Mouse (Mus musculus) cerebellum, postnatal 25 days (tissue): ENCODE measurements at regions not wholly inside any gene's neighbourhood (a gene's known extent, or its start where the extent isn't known, plus 50 kb on each side); places are given as distances from the start of the nearest gene placed in this dataset.
A peak's percentile ranks its signal among the peaks of the same experiment; 100 is the strongest.
"Not testable (repeated sequence)": the region's sequence is repeated elsewhere in the genome, so short reads cannot be mapped to it uniquely, and the experiment has no call there.

Experiments used
- DNase-seq, 2 experiments: peaks; one replicate each; pipeline ENCODE4 v3.0.0; 2021; ENCODE audit warnings: mixed read lengths in 2 of 2

DNA sequence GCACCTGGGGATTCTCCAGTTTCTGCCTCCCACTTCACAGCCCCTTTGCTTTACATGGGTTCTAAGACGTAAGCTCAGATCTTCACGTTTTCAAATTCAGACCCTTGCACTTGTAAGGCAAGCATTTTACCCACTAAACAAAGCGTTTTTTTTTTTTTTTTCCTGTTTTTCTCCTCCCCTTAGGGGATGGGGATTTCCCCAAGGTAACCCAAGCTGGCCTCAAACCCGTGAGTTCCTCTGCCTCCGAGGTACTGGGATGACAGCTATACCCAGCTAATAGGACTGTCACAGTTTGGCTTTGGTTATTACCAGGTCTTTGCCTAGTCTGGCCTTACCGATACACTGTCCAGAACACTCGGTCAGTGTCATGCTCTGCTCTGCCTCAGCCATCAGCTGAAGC lies 103.5 kb upstream of the Jarid2 start:
- DNase-seq, result no peak

DNA sequence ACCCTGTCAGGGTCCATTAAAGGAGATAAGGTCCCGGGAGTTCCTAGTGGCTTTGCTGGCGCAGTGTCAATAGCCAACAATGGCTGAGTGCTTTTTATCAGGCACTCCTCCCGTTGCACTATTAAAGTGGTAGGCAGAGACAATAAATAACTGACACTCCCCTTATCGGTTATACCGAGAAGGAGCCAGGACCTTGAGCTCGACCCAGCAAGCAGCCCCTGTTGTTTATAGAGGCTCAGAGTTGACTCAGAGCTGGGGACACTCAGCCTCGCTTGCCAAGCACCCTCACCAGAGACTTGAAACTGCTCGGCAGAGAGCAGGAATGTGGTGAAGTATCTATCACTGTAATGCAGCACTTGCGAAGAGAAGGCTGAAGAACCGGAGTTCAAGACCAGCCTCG lies 102.5 kb upstream of the Jarid2 start:
- no peak for DNase-seq

DNA sequence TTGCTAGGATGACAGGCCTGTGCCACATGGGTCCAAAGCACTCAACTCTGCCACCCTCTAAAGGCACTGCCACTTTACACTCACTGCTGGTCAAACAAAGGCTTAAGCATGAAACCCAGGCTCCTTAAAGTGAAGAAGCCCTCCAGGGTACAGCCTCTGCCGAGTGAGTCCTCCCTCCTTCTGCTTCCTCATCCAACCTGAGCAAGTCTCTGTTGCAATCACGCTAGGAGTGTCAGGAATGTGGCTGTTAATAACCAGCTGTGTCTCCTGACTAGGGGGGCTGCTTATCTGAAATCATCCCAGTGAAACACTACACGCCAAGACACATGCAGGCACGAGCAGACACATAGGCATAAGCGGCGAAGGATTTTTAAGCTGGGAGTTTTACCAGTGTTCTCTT lies 99.2 kb upstream of the Jarid2 start:
- no peak for DNase-seq

DNA sequence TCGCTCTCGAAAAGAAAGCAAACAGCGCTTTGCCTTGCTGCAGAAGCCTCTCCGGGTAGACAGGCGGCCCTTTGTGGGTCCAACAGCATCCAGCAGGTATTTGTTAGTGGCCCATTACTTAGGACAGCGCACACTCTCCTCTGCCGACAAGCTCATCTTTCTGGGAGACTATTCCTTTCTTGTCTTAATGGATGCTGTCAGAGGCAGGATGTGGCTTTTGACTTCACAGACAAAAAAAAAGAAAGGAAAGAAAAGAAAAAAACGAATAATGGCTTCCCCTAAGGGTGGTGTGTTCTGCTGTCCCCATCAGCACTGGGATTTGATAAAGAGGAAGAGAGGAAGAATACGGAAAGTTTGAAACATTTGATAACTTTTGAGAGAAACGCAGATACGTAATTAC lies 94.7 kb upstream of the Jarid2 start:
- no peak for DNase-seq

DNA sequence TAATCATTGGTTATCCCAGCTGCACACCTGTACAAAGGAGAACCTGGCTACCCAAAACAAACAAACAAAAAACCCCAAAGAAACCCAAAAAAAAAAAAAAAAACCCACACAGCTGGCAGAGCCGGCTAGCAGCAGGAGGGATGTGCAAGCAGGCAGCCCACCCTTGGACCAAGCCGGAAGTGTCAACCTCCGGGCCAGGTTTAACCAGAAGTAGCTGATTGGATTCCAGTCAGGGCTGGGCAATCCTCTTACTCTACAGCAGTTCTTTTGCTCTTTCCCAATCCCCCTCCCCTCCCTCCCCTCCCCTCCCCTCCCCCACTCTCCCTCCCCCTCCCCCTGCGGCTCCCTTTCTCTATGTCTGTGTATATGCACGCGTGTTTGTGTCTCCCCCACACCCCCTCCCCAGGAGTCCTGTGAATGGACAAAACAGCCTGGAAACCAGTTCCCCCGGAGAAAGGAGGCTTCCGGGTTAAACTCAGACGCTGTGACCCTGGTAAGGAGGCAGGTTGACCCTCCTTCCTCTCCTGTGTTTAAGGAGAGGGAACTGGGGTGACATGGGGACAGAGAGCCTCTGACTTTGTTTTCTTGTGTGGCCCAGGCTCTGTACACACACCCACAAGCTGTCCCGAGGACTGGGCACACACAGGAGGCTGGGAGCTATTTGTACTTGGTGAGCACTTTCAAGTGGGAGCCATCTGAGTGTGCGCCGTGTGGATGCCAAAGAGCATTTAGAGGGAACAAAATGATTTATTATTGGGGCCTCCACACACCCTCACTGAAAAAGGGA lies 93.9 kb upstream of the Jarid2 start:
- DNase-seq, result no peak

DNA sequence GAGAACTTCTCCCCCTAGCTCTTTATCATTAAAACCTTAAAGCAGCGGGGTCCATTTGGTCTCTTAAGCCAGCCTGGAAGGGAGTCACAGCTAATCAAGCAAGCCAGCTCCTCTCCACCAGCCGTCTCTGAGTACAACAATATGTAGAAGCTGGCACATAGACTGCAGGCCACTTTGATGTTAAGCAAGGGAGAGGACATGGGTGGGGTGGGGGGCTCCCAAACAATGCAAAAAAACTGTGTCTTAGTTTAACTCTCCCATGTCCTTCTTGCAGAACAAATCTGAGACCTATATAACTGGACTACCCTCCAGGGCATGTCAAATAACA lies 93.3 kb upstream of the Jarid2 start:
- no peak for DNase-seq

DNA sequence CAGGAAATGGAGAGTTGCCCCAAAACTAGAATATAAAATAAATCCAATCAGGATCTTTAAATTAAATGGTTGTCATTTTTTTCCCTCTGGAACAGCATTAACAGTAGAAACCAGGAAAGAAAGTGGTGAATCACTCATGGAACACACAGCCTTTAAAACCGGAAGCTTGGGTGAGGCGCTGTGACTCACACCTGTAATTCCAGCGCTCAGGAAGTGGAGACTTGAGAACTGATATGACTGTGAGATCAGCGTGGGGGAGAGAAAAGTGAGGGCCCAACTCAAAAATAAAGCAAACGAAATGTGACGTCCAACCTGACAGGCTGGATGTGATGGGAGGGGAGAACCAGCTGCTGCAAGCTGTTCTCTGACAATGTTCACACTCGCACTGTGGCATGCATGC lies 86.9 kb upstream of the Jarid2 start:
- no peak for DNase-seq

DNA sequence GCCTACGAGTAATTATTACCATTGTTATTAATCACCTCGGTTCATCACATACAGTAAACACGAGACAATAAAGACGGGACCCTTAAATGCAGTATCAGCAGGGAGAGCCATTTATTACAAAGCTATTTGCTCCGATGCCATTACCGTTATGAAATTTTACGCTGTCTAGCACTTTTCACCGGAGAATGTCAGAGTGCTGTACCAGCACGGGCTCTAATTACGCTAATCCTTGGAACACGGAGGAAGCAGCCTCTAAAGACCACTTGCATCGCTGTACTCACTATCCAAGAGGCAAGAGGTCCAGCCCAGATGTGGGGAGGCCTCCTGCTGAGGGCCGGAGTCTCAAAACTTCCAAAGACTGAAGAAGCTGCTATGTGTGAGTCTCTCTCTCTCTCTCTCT lies 79.2 kb upstream of the Jarid2 start:
- DNase-seq, result no peak

DNA sequence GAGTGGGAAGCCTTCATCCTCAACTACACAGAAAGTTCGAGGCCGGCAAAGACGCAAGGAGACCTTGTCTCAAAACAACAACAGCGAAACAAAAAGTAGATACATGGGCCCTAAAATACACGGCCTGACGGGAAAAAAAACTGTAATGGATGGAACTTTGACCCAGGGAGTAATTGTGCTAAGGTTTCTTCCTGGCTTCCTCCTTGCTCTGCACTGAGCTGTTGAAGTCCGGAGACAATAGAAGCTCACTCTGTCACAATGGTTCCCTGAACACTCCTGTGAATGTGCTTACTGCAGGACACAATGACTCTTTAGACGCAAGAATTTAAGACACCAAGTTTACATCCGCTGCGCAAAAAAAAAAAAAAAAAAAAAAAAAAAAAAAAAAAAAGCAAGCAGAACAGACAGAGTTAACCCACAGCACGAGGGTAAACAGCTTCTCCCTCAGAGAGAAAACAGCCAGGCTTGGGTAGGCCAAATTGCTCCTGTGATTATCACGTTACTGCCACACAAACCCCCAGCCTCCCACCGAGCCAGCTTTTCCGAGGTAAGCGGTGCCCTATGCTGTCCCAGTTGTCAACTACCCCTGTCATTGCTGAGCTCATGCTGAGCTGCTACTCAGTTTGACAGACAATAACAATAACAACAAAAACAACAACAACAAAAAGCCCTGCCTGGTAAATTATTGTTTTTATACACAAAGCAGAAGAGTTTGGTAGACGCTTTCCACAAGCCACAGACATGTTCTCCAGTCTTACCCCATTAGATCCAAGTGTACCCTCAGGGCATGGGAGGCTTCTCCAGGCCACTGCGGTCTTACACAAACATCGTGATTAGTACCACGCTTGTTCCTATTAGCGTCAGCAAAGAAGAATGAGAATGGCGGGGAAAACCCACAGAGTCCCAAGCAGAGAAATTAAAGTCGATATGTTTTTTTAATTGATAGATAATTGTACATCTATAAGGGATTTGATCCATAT lies 77.7 kb upstream of the Jarid2 start:
- no peak for DNase-seq

DNA sequence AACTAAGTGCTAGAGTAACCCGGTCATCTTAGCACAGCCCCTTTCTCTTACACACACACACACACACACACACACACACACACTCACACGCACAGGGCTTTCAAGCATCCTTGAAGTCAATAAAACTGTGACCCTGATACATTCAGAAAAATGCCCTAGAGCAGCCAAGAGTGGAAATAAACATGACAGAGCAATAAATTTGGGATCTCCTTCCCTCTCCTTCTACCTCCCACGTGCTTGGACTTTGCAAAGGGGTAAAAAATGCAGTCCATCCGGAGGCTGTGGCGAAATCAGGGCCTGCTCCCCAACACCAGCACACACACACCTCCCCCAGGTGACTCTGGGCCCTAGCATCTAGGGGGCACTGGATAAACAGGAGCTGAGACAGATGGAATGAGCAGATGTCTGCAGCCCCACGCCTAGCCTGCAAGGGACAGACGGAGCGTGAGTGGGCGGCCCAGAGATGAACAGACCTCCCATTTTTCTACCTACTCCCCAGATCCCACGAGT lies 71.3 kb upstream of the Jarid2 start:
- peak; percentile 76 to 83 for DNase-seq

DNA sequence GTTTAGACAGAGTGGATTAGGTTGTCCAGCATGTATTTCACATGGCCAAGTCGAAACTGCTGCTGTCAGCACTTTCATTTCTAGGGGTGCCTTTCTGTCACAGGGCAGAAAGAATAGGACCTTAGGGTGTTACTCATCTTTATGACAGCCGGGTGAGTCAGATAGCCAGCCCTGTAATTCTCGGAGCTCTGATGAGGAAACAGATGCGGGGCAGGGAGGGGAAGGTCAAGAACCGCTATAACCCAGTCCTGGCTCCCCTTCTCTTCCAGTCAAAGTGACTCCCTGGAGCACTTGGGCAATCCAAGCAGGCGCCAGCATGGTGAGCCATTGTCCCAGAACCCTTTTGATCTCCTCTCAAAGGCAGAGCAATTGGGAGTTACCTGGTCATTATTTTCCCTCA lies 69.4 kb upstream of the Jarid2 start:
- DNase-seq, result no peak

DNA sequence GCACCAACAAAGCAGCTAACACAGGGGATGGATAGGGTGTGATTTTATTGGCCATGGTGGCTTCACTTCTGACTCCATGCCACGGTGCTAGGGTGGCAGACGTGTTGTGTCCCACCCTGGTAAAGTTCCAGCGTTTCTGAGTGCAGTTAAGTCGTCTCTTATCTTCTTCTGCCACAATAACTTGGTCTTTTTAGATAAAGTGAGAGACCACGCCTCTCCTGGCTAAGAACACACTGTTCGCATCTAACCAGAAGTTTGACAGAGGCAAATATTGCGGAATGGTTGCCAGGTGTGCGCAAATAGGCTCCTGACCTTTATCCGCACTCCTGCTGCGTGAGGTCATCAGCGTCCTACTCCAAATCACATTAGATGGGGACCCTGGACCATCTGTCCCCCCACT lies 66.2 kb upstream of the Jarid2 start:
- DNase-seq, result no peak

DNA sequence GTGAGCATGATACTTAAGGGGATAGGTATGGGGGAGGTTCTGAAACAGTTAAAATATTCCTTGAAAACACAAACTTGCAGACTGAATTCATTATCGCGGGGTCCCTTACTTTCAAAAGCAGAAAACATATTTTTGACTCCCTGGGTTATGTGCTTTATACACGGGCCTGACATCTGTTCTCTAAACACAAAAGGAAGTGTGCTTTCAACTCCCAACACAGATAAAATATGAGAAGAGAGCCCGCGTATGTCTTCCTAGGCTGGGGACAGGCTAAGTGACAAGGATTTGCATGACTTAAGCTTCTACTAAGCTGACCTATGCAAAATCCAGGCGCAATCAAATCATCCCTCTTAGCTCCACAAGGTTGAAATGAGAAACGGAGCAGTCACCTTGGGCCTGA lies 65.5 kb upstream of the Jarid2 start:
- DNase-seq, result no peak

DNA sequence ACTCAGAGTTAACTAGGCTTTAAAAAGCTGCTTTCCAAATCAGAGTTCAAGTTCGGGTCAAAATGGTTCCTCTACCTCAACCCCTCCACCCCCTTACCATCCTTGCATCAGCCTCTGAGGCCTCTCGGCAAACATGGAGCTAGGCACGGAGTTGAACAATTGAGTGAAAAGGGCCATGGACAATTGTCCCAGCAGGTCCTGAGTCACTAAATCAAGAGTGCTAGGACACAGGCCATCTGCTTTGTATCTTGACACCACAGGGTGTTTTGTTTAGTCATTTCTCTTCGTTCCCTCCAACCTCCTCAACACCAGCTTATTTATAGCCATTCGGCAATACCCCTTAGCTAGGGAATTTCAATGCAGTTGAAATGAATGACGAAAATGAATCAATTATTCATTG lies 59.5 kb upstream of the Jarid2 start:
- peak; percentile 49 to 61 for DNase-seq

DNA sequence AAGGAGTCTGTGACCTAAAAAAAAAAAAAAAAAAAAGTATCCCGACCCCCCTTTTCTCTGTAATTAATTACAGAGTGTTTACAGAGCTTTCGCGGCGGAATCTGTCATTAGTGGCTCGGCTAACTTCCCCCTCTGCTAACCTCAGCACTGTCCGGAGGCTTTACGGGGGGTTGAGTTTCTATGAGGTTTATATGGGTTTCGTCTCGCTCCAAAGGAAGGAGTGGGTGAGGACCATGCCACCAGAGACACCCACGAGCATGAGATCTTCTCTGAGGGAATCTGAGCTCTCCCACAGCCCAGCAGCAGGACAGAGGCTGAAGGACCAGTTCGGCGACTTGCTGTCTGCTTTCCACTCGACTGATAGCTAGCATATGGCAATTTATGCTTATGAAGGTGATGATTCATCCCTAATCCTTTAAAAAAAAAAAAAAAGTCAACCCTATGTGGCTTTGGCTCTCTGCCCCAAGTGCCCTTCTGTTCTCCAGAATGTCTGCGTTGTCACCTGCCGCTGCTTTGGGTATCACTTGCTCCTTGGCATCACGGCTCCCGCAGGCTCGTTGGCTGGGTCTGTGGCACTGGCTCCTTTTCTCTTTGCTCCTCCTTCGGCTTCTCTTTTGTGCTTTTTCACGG lies 55.8 kb upstream of the Jarid2 start:
- DNase-seq, result peak; percentile 89 to 93

DNA sequence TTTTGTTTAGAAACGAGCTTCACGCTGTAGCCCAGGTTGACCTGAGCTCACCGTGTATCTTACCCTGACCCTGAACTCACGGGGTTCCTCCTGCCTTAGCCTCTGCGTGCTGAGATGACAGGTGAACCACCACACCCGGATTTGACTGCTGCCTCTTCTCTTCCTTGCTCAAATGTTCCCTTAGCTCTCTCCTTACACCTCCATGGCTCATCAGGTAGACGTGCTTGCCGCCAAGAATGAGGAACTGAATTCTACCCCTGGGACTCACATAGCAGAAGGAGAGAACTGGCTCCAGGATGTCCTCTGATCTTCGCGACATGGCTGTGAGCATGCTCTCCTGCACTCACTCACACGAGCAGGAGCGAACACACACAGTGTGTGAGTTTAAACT lies 55.3 kb upstream of the Jarid2 start:
- DNase-seq, result no peak

DNA sequence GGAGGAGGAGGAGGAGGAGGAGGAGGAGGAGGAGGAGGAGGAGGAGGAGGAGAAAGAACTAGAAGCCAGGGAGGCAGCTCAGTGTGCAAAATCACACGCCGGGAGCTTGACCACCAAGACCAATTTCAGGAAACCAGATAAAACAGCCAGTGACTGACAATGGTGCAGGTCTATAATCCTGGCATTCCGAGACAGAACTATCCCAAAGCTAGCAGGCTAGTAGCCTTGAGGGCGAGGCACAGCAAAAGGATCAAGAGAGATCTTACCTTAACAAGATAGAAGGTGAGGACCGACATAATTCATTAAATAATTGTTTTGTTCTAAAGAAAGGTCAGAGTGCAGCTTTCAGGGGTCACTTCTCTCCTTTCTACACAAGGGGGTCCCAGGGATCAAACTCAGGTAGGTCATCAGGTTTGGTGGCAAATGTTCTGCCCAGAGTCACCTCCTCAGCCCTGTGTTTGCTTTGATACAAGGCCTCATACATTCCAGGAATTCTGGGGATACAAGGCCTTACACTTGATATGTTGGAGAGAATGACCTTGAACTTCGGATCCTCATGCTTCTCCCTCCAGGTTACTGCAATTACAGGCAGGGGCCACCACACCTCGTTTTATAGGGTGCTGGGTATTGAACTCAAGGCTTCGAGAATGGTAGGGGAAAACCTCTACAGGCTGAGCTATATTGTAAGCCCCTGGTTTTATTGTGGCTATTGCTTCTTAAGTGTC lies 54.2 kb upstream of the Jarid2 start:
- no peak for DNase-seq

DNA sequence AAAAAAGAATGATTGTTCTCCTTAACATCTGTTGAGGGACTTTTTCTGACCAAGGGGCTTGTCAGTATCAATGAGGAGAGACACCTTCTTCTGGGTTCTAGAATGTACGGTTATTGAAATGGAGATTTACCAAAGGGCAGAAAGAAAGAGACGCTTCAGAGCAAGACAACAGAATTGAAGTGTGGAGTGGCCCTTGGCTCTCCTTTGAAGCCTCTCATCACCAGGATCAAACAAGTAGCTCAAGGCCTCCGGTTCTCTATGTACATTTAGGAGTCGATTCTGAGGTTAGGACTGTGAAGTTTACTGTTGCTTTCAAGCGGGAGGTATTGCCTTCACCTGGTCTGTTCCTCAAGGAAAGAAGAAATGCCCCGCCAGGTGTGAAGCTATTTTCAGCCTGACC lies 53.2 kb upstream of the Jarid2 start:
- no peak for DNase-seq

DNA sequence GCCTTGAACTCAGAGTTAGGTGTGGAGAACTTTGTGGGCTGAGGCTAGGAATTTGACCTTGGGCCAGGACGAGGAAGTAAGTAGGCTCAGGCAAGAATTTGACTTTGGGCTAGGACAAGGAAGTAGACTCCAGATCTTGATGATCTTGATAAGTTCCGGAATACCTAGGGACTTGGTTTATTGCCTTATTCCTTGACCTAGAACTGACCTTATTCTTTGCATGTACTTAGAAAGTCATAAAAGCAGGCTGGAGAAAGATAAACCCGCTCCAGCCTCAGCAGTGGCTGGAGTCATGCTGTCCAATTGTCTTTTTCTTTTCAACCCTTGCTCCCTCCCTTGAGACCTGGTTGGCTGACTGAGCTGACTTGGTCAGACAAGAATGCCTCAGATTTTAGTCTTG lies 51.2 kb upstream of the Jarid2 start:
- DNase-seq, result no peak

DNA sequence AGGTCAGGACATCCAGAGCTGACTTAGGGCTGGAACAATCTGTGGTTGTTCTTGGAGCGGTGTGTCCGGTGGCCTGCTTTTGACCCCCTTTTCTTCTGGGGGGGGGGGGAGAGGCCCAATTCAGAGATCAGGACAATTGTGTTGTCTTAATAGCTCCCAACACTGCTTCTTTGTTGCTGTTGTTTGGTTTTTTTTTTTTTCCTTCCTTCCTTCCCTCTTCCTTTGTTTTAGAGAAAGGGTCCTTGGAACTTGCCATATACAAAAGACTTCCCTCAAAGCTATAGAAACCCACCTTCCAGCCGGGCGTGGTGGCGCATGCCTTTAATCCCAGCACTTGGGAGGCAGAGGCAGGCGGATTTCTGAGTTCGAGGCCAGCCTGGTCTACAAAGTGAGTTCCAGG lies 49.8 kb upstream of the Jarid2 start:
- not testable (repeated sequence) for DNase-seq
